Mouse (Mus musculus) kidney, adult 2 months (tissue): Measurements from ENCODE around the gene Igsf21.

ENCODE experiments used
- CTCF ChIP-seq: fragments of 200-500 bp; conservative IDR thresholded peaks from 2 replicates; pipeline ENCODE4 v1.5.1; 2011; ENCODE audit warnings: low read depth, mild to moderate bottlenecking, control low read depth, low read length, moderate library complexity, mixed read lengths; ENCODE audit not compliant: insufficient read depth, insufficient read length
- POLR2A ChIP-seq: fragments of 200-500 bp; IDR thresholded peaks from one replicate; pipeline ENCODE4 v1.6.1; 2011; ENCODE audit warnings: low read depth, low read length, control low read depth

DNA sequence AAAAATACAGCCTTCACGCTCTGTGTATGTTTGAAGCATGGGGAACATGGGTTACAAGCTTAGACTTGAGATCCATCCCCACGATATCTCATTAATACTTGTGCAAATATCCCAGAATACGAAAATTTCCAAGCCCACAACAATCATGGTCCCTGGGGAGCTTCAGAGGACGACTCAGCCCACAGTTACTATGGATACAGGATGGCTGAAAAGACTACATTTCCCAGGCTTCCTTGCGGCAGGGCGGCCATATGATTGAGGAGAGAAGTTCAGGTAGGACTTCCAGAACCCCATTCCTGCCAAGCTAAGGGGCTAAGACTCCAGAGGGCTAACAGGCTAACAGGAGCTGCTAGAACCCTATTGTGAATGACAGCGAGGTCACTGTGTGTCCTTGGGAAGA, 160.4 kb downstream of the Igsf21 start:
- no peak for TF ChIP-seq POLR2A
- TF ChIP-seq CTCF = no peak
